Mouse (Mus musculus) kidney, embryonic 14.5 days (tissue): ENCODE measurements around the gene Hlx. TPM values are rescaled to one million over a fixed set of nuclear protein-coding genes. Genes with fewer than 3 reads are reported as not detected.

ENCODE experiments used
- ATAC-seq: fragments of 200-750 bp; cut with Nextera tagmentation; 2 replicates; pipeline ENCODE4 v1.8.0; 2017; ENCODE audit warnings: moderate number of reproducible peaks, mild to moderate bottlenecking, moderate TSS enrichment, moderate library complexity; ENCODE audit not compliant: low FRiP score, low TSS enrichment
- H3K27ac ChIP-seq: fragments of 300-500 bp; sonication (generic); 2 replicates; pipeline ENCODE4 v1.5.1; 2014; ENCODE audit warnings: low read depth, mild to moderate bottlenecking, low read length, moderate library complexity, mixed read lengths
- H3K27me3 ChIP-seq: fragments of 300-500 bp; sonication (generic); 2 replicates; pipeline ENCODE4 v1.6.1; 2014; ENCODE audit warnings: mild to moderate bottlenecking, low read length; ENCODE audit not compliant: control insufficient read depth, insufficient read depth
- H3K36me3 ChIP-seq: fragments of 300-500 bp; sonication (generic); 2 replicates; pipeline ENCODE4 v1.6.1; 2014; ENCODE audit warnings: low read length, mixed read lengths; ENCODE audit not compliant: control insufficient read depth, insufficient read depth
- H3K4me1 ChIP-seq: fragments of 300-500 bp; sonication (generic); 2 replicates; pipeline ENCODE4 v1.6.1; 2014; ENCODE audit warnings: low read length, mixed read lengths; ENCODE audit not compliant: control insufficient read depth, insufficient read depth
- H3K4me2 ChIP-seq: fragments of 300-500 bp; sonication (generic); replicated peaks from 2 replicates; pipeline ENCODE4 v1.6.1; 2014; ENCODE audit warnings: low read depth, mild to moderate bottlenecking, low read length
- H3K4me3 ChIP-seq: fragments of 300-500 bp; sonication (generic); 2 replicates; pipeline ENCODE4 v1.5.1; 2014; ENCODE audit warnings: mild to moderate bottlenecking, low read length
- H3K9ac ChIP-seq: fragments of 300-500 bp; sonication (generic); 2 replicates; pipeline ENCODE4 v1.6.1; 2014; ENCODE audit warnings: low read depth, mild to moderate bottlenecking, low read length, moderate library complexity
- H3K9me3 ChIP-seq: fragments of 300-500 bp; sonication (generic); 2 replicates; pipeline ENCODE4 v1.6.1; 2016; ENCODE audit warnings: low read length; ENCODE audit not compliant: control insufficient read depth
- WGBS: fragments of 180-500 bp; shearing (Covaris S2); extraction: QIAGEN DNeasy Blood & Tissue Kit; methylation state at CpG from one replicate; pipeline ENCODE4 v1.1.7; 2014; 5-methylcytosine and 5-hydroxymethylcytosine counted together
- polyA plus RNA-seq: library from polyadenylated mRNA; unstranded; fragments of >200 nt; fragmentation: Nextera tagmentation; extraction: Ambion mirVana; gene quantifications from 2 replicates; pipeline ENCODE4 v1.2.1, GENCODE M21; 2014

Gene Hlx
- polyA plus RNA-seq, 1 experiment from 2014 or later, result 8.0 TPM

DNA sequence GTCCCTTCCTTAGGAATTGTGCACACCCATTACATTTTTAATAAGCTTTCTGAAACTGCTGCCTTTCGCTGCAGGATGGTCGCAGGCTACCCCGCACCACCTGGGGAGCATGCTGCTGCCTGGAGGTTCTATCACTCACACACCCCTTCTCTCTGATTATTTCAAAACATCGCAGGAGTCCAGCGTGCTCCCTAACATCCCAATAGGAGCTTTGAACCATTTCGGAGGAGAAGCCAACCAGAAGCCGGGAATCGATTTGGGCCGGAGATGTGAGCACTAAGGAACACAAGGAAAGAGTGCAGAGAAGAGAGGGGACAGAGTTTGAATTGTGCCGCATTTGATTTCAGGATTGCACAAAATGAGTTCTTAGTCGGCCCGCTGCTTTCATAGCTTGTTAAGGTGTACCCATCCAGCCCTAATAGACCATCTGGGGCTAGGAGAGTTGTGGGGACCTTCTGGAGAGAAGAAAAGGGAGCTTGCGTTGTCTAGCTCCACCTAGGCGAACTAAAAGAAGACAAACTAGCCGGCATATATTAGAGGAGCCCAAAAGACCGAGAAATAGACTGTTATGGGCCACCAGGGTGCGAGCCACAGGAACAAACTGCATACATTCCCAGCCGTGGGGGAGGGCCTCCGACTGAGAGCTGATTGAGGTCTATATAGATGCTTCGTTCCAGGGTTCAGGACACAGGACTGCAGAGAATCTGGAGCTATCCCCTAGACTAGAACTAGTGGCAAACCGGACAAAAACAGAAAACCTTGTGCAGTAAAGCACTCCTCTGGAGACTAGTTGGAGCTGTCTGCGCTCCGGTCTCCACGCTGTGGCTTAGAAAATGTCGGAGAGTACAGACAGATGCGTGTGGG, 12.0 kb downstream of the Hlx start:
- no peak overlapping the region for H3K4me3 ChIP-seq
- 0 out of 2 replicates have a peak, but pooled peaks have one; percentile 17 for ATAC-seq
- H3K27me3 ChIP-seq, result peaks cover 99% of the 10 kb centered on the region
- no peaks in the 10 kb centered on the region for H3K9me3 ChIP-seq
- H3K4me2 ChIP-seq, result no peak overlapping the region
- H3K9ac ChIP-seq, result no peak overlapping the region
- no peak overlapping the region for H3K27ac ChIP-seq
- H3K4me1 ChIP-seq, result no peaks in the 10 kb centered on the region
- H3K36me3 ChIP-seq, result no peaks in the 10 kb centered on the region
- WGBS, result 1% methylated on average over 26 of the region's 26 CpGs

DNA sequence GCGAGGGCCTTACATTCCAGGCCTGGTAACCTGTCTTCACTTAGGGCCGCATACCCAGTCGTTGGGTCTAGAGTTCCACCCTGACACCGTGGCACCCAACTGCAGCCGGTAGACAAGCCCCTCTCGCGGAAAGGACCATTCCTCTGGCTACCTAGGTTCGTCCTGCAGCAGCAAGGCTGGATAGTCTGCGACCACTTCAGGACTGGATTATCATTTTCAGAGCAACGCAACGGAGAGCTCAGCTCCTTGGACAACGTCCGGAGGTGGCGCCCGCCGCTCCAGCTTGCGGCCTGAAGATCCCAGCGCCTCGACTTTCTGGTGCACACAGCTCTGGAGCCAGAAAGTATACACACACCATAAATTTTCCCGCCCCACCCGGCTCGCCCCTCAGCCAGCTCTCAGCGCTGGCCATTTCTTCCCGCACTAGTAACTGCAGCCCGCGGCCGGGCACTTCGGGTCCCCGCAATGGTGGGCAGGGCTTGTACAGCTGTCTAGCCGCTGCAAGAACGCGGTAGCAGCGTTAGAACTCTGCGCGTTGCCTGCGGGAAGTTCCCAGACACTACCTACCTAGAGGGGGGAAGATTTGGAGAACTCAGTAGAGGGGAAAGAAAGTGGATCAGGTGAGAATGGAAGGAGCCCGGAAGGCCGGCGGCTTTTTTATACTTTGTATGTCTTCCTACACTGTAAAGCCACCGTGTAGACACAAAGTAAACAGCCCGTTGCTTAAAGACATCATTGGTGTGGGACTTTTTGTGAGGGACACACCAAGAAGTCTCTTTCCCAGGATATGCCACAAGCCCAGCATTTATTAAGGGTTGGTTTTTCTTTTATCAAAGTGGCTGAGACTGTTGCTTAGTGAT, 13.9 kb downstream of the Hlx start:
- Histone ChIP-seq H3K36me3 (no peaks in the 10 kb centered on the region), H3K4me2 (peak overlapping the region; percentile 12; the same call in 1 of the 2 replicates), H3K9ac (no peak overlapping the region), H3K27me3 (peaks cover 91% of the 10 kb centered on the region), H3K4me3 (peak overlapping the region; percentile 19), H3K27ac (no peak overlapping the region), H3K4me1 (no peaks in the 10 kb centered on the region), H3K9me3 (no peaks in the 10 kb centered on the region)
- 1% methylated on average over 41 of the region's 41 CpGs for WGBS
- no peak for ATAC-seq

DNA sequence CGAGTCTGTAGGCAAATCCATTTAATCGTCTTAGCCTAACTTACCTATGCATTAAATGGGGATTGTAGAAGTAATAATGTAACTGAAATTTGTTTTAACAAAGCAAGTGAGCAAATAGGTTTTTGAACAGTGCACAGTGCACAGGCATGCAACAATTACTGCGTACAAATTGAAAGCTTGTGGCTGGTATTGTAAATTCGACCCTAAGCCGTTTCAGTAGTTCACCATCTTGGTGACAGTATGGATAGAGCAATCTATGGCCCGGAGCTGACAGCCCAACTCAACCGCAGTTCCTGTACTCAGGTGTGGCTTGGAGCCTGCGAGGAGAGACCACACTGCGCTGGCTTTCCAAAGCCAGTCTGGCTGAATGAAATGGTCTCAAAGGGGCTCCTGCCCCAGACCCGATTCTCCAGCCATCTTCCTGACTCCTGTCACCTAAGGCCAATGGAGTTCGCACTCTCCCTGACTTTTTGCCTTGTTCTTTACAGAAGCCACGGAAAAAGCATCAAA, 14.7 kb downstream of the Hlx start:
- 3% methylated on average over 12 of the region's 12 CpGs for WGBS
- Histone ChIP-seq H3K4me1 (no peaks in the 10 kb centered on the region), H3K4me2 (no peak overlapping the region), H3K9ac (no peak overlapping the region), H3K36me3 (no peaks in the 10 kb centered on the region), H3K4me3 (no peak overlapping the region), H3K27ac (no peak overlapping the region), H3K27me3 (peaks cover 90% of the 10 kb centered on the region), H3K9me3 (no peaks in the 10 kb centered on the region)
- no peak for ATAC-seq

DNA sequence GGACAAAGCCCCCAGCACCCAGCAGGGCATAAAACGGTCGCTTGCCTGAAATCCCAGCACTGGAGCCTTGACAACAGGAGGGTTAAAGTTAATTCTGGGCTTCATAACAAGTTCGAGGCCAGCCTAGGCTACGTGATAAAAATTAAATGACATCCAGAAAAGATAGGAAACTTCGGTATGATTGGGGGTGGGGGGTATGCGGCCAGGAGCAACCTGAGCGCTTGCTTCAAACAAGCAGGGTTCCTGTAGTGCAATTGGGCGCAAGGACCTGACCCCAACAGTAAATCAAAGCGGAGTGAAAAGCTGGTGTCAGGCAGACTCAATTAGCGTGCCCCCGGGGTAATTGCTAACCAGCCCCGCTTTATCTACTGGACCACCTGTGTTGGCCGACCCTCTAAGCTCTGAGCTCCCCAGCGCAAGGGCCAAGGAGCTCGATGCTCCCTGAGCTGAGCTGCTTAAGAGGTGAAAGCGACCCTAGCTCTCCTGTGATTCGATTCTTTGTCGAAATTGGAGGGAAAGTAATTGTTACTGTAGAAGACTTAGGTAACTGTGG, 15.3 kb downstream of the Hlx start:
- H3K9me3 ChIP-seq, result no peaks in the 10 kb centered on the region
- WGBS, result under 1% methylated on average over 18 of the region's 18 CpGs
- H3K27ac ChIP-seq, result no peak overlapping the region
- ATAC-seq, result no peak
- no peak overlapping the region for H3K9ac ChIP-seq
- no peaks in the 10 kb centered on the region for H3K4me1 ChIP-seq
- peaks cover 84% of the 10 kb centered on the region for H3K27me3 ChIP-seq
- no peak overlapping the region for H3K4me3 ChIP-seq
- no peak overlapping the region for H3K4me2 ChIP-seq
- no peaks in the 10 kb centered on the region for H3K36me3 ChIP-seq

DNA sequence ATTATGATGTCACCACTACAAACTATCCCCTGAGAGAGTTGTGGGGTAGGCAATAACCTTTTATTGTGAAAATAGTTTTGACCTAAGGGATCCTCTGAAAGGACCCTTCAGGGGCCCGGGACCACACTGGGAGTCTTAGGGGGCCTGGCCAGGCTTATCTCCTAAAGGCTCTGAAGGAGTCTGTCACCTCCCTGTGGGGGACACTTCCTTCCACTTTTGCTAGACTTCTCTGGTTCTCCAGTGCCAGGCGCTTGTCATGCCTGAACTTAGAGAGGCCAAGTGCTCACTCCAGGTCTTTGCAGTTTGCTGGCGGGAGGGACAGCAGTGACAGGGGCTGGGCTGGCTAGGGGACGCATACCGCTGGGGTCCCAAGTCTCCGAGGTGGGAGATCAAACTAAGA, 16.3 kb downstream of the Hlx start:
- no peak overlapping the region for H3K27ac ChIP-seq
- H3K4me2 ChIP-seq, result no peak overlapping the region
- no peak overlapping the region for H3K4me3 ChIP-seq
- no peaks in the 10 kb centered on the region for H3K36me3 ChIP-seq
- 3% methylated on average over 6 of the region's 6 CpGs for WGBS
- no peaks in the 10 kb centered on the region for H3K4me1 ChIP-seq
- no peaks in the 10 kb centered on the region for H3K9me3 ChIP-seq
- H3K27me3 ChIP-seq, result peaks cover 79% of the 10 kb centered on the region
- no peak for ATAC-seq
- H3K9ac ChIP-seq, result no peak overlapping the region

DNA sequence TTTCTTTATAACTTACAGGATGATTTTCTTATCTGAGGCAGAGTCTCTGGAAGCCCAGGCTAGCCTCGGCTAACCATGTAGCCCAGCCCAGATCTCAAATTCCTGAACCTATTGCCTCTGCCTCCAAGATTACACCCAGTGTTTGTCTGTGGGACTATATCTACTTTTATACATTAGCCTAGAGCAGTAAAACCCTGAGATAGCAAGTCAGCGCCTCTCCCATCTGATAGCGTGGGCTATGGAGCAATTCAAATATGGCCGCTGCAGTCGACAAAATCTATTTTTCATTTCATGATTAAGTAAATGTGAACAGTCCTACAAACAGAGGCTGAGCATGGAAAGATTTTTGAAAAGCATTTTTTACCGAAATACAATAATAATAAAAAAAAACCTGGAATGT, 16.7 kb downstream of the Hlx start:
- H3K9ac ChIP-seq, result no peak overlapping the region
- H3K9me3 ChIP-seq, result no peaks in the 10 kb centered on the region
- no peaks in the 10 kb centered on the region for H3K36me3 ChIP-seq
- H3K4me3 ChIP-seq, result no peak overlapping the region
- no peak overlapping the region for H3K4me2 ChIP-seq
- H3K4me1 ChIP-seq, result no peaks in the 10 kb centered on the region
- 24% methylated on average over 6 of the region's 6 CpGs for WGBS
- no peak overlapping the region for H3K27ac ChIP-seq
- H3K27me3 ChIP-seq, result peaks cover 75% of the 10 kb centered on the region
- ATAC-seq, result no peak

DNA sequence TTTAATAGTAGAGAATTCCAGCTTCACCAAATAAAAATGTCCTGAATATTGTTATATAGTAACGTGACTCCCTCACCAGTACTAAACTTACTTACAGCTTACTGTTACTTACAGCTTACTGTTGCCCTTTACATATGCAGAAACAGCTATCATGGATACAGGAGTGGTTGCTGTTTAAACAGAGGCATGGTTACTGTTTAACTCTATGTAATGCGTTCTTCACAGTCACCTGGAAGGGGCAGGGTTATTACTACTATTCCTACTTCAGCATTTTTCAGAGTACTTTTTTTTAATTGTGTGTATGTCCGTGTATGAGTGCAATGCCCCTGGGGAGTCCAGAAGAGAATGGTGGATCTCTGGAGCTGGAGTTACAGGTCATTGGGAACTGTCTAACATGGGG, 17.9 kb downstream of the Hlx start:
- H3K9me3 ChIP-seq, result no peaks in the 10 kb centered on the region
- no peak overlapping the region for H3K27ac ChIP-seq
- no peak overlapping the region for H3K4me3 ChIP-seq
- no peak for ATAC-seq
- H3K36me3 ChIP-seq, result no peaks in the 10 kb centered on the region
- no peaks in the 10 kb centered on the region for H3K4me1 ChIP-seq
- H3K27me3 ChIP-seq, result peaks cover 64% of the 10 kb centered on the region
- no peak overlapping the region for H3K9ac ChIP-seq
- H3K4me2 ChIP-seq, result no peak overlapping the region
- WGBS, result 31% methylated on average over 3 of the region's 3 CpGs

DNA sequence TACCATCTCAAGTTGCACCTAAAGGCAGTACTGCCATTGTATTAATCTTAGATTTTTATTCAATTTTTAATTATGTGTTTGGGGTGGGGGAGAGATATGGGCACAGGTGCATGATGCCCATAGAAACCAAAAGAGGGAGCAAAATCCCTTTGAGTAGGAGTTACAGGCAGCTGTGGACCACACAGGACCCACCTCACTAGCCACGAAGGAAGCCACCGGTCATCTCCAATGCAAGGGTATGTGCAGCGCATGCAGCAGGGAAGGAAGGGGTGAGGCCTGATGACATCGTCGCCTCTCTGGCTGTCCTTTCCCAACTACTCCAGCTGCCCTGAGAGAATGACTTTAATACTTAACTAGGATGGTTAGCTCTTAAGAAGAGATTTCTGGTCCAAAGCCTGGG, 18.7 kb downstream of the Hlx start:
- Histone ChIP-seq H3K9ac (no peak overlapping the region), H3K4me3 (no peak overlapping the region), H3K36me3 (no peaks in the 10 kb centered on the region), H3K4me2 (no peak overlapping the region), H3K27ac (no peak overlapping the region), H3K4me1 (no peaks in the 10 kb centered on the region), H3K27me3 (peaks cover 64% of the 10 kb centered on the region), H3K9me3 (no peaks in the 10 kb centered on the region)
- WGBS, result 64% methylated on average over 5 of the region's 5 CpGs
- no peak for ATAC-seq
